In the genomic region with DNA sequence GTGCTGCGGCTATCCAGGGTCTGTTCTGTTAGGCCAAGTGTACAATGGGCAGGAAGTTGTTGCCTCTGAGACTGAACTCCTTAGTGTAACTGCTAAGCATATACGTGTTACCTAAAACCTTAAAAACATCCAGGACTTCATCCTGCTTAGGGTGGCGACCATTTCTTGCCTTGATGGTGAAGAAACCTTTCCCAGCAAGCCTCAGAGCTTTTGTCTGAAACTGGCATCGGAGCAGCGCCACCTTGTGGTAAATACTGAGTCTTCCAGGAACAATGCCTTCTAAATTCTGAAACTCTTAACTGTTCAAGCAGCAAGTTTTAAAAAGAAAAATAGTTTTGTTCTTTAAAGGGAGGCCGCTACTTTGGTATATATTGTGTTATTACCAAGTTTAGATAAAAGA, we compare ENCODE assay signal across 8 mouse cellular contexts.
DNase-seq lines count a peak whose midpoint lies in the region; ATAC-seq and TF ChIP-seq lines count a peak whose summit lies in the region.

No protein-coding gene starts in this region.

- peaks cover 9% of the 10 kb centered on the region for H3K4me1 ChIP-seq in midbrain, embryonic 10.5 days
- H3K4me1 ChIP-seq in midbrain, embryonic 15.5 days: no peaks in the 10 kb centered on the region
- peaks cover 23% of the 10 kb centered on the region for H3K4me1 ChIP-seq in heart, embryonic 15.5 days (replicated peaks)
- H3K4me1 ChIP-seq in midbrain, postnatal 0 days (ENCODE audit: insufficient read depth, low read length): no peaks in the 10 kb centered on the region

- 30% methylated on average over 6 of the region's 6 CpGs for WGBS in midbrain, embryonic 10.5 days
- WGBS in midbrain, embryonic 15.5 days: 33% methylated on average over 6 of the region's 6 CpGs
- 33% methylated on average over 6 of the region's 6 CpGs for WGBS in heart, embryonic 15.5 days
- 34% methylated on average over 6 of the region's 6 CpGs for WGBS in midbrain, postnatal 0 days

- CTCF ChIA-PET in Patski (lab: Charles Lee): interaction anchor here (0.8 to 1.5 kb wide), 5 partner anchors 13 to 207 kb away, joined by 3 read pairs; no protein-coding TSS in a partner anchor

- POLR2A ChIA-PET in Patski (lab: Charles Lee): no interaction called here

- no peak overlapping the region for H3K27ac ChIP-seq in midbrain, embryonic 10.5 days (replicated peaks)
- H3K27ac ChIP-seq in midbrain, embryonic 15.5 days: no peak overlapping the region
- H3K27ac ChIP-seq in heart, embryonic 15.5 days: 0 out of 2 replicates have a peak overlapping the region, but pooled peaks have one; percentile 20
- no peak overlapping the region for H3K27ac ChIP-seq in midbrain, postnatal 0 days (ENCODE audit: low read depth, low read length)

- in situ Hi-C loops in Patski (cut with MboI; ENCODE audit: low pct_unique_long_range_greater_than_20kb): loop anchor here (5.0 kb wide), 1 partner anchor 203 kb away; no protein-coding TSS in a partner anchor

- no peaks in the 10 kb centered on the region for H3K36me3 ChIP-seq in midbrain, embryonic 10.5 days
- no peaks in the 10 kb centered on the region for H3K36me3 ChIP-seq in midbrain, embryonic 15.5 days (replicated peaks)
- H3K36me3 ChIP-seq in heart, embryonic 15.5 days: no peaks in the 10 kb centered on the region
- no peaks in the 10 kb centered on the region for H3K36me3 ChIP-seq in midbrain, postnatal 0 days (ENCODE audit: insufficient read depth, low read length)

- no peaks in the 10 kb centered on the region for H3K9me3 ChIP-seq in midbrain, embryonic 10.5 days (replicated peaks)
- no peaks in the 10 kb centered on the region for H3K9me3 ChIP-seq in midbrain, embryonic 15.5 days
- H3K9me3 ChIP-seq in heart, embryonic 15.5 days (replicated peaks): no peaks in the 10 kb centered on the region
- H3K9me3 ChIP-seq in midbrain, postnatal 0 days (ENCODE audit: low read length): no peaks in the 10 kb centered on the region

- ATAC-seq in midbrain, embryonic 15.5 days (replicated peaks): no peak
- no peak for ATAC-seq in Patski
- ATAC-seq in heart, embryonic 15.5 days (replicated peaks; ENCODE audit: insufficient number of reproducible peaks, insufficient read depth, low FRiP score, low read depth): no peak
- ATAC-seq in midbrain, postnatal 0 days (ENCODE audit: low FRiP score): no peak

- intact Hi-C loops in left cerebral cortex, postnatal 14 days (cut with DNase I): loop anchor here (1.0 to 5.0 kb wide), 2 partner anchors 133 to 204 kb away; a partner anchor contains a TSS

- no peak overlapping the region for H3K4me2 ChIP-seq in midbrain, embryonic 15.5 days
- no peak overlapping the region for H3K4me2 ChIP-seq in heart, embryonic 15.5 days
- no peak overlapping the region for H3K4me2 ChIP-seq in midbrain, postnatal 0 days (ENCODE audit: low read depth, low read length, poor library complexity, severe bottlenecking)

- H3K9ac ChIP-seq in midbrain, embryonic 15.5 days: no peak overlapping the region
- H3K9ac ChIP-seq in heart, embryonic 15.5 days: no peak overlapping the region
- no peak overlapping the region for H3K9ac ChIP-seq in midbrain, postnatal 0 days (replicated peaks; ENCODE audit: low read length, poor library complexity, severe bottlenecking)

- no peaks in the 10 kb centered on the region for H3K27me3 ChIP-seq in midbrain, embryonic 10.5 days (ENCODE audit: low read depth, poor library complexity, severe bottlenecking)
- no peaks in the 10 kb centered on the region for H3K27me3 ChIP-seq in midbrain, embryonic 15.5 days (replicated peaks)
- no peaks in the 10 kb centered on the region for H3K27me3 ChIP-seq in Patski
- H3K27me3 ChIP-seq in heart, embryonic 15.5 days: no peaks in the 10 kb centered on the region
- H3K27me3 ChIP-seq in midbrain, postnatal 0 days (ENCODE audit: insufficient read depth, low read length): no peaks in the 10 kb centered on the region

- TF ChIP-seq CTCF in Patski (IDR thresholded peaks at IDR 0.05): peak; percentile 81
- TF ChIP-seq CTCF in midbrain, postnatal 0 days (IDR thresholded peaks at IDR 0.05): peak; percentile 87

- H3K4me3 ChIP-seq in midbrain, embryonic 10.5 days: no peak overlapping the region
- no peak overlapping the region for H3K4me3 ChIP-seq in midbrain, embryonic 15.5 days
- H3K4me3 ChIP-seq in heart, embryonic 15.5 days: no peak overlapping the region
- no peak overlapping the region for H3K4me3 ChIP-seq in midbrain, postnatal 0 days (ENCODE audit: low read depth, low read length)

- DNase-seq in midbrain, embryonic 10.5 days (ENCODE audit: low spot score): peak; percentile 63
- no peak for DNase-seq in Patski (ENCODE audit: low read depth, low spot score)
- peak; percentile 68 to 78 for DNase-seq in cerebellum, postnatal 36 days
- DNase-seq in left cerebral cortex, postnatal 14 days (ENCODE audit: low spot score in 2 of 2): peak; percentile 61 to 79
- DNase-seq in midbrain, postnatal 0 days (ENCODE audit: low spot score): peak; percentile 83
- peak; percentile 38 to 48 for DNase-seq in urinary bladder, postnatal 36 days (ENCODE audit: low spot score in 2 of 2)
